Mouse (Mus musculus): Measurements from ENCODE around the gene Agbl5. TPM values are rescaled to one million over a fixed set of nuclear protein-coding genes. Genes with fewer than 3 reads are reported as not detected.

Agbl5 gene
- polyA plus RNA-seq, 1 experiment from 2014 or later = 5.7 TPM

DNA sequence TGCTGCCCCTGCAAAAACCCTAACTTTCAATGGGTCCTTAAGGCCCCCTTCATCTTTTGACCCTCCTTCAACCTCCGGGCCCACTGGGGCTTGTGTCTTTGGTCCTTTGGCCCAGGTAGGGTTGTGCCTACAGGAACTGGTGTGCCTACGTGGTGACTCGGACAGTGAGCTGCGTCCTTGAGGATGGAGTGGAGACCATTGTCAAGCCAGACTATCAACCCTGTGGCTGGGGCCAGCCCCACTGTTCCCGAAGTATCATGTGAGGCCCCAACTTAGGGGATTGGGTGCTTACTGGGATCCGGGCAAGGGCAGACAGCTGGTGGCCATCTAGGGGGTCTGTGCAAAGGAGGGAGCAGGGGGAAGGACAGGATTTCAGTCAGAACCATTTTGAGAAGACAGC, 26.4 kb downstream of the Agbl5 start:
- WGBS (ENCODE audit: insufficient replicate concordance) = 28% methylated on average over 6 of the region's 6 CpGs
- peak overlapping the region; percentile 74 for H3K27ac ChIP-seq (ENCODE audit: low read length)
- peaks cover 38% of the 10 kb centered on the region for H3K4me1 ChIP-seq (ENCODE audit: control insufficient read depth, low read depth, low read length)
- H3K4me3 ChIP-seq (ENCODE audit: low read depth, low read length) = peak overlapping the region; percentile 55
- peak overlapping the region; percentile 59 for H3K4me2 ChIP-seq (ENCODE audit: low read depth, low read length)
- H3K27me3 ChIP-seq (ENCODE audit: control insufficient read depth, insufficient read depth, low read depth, low read length) = no peaks in the 10 kb centered on the region
- peaks cover 9% of the 10 kb centered on the region; the same call in 1 of the 2 replicates for H3K36me3 ChIP-seq (ENCODE audit: control insufficient read depth, insufficient read depth)
- H3K9me3 ChIP-seq (replicated peaks; ENCODE audit: control insufficient read depth, low read length) = no peaks in the 10 kb centered on the region
- H3K9ac ChIP-seq (ENCODE audit: low read depth, low read length) = peak overlapping the region; percentile 56
- no peak for ATAC-seq (ENCODE audit: low read depth)

DNA sequence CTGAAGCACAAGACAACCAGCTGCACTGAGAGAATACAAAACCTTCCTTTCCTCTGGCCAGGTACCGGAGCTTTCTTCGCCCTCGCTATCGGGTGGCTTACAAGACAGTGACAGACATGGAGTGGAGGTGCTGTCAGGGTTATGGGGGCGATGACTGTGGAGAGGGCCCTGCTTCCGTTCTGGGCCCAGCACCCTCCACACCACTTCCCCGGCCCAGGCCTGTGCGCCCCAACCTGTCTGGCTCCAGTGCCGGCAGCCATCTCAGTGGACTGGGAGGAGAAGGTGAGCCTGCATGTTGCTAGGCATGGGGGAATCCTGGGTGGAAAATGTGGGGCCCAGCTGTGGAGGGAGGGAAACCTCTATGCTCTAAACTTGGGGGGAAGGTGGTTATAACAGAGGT, 27.0 kb downstream of the Agbl5 start:
- Histone ChIP-seq H3K27ac (ENCODE audit: low read length) (peak overlapping the region; percentile 74), H3K4me1 (ENCODE audit: control insufficient read depth, low read depth, low read length) (peaks cover 40% of the 10 kb centered on the region), H3K4me2 (ENCODE audit: low read depth, low read length) (peak overlapping the region; percentile 59), H3K4me3 (ENCODE audit: low read depth, low read length) (peak overlapping the region; percentile 55), H3K9me3 (replicated peaks; ENCODE audit: control insufficient read depth, low read length) (no peaks in the 10 kb centered on the region), H3K9ac (ENCODE audit: low read depth, low read length) (peak overlapping the region; percentile 56), H3K27me3 (ENCODE audit: control insufficient read depth, insufficient read depth, low read depth, low read length) (no peaks in the 10 kb centered on the region), H3K36me3 (ENCODE audit: control insufficient read depth, insufficient read depth) (peaks cover 9% of the 10 kb centered on the region; the same call in 1 of the 2 replicates)
- ATAC-seq (ENCODE audit: low read depth) = no peak; the same call in 1 of the 2 replicates
- WGBS (ENCODE audit: insufficient replicate concordance) = 20% methylated on average over 9 of the region's 9 CpGs

DNA sequence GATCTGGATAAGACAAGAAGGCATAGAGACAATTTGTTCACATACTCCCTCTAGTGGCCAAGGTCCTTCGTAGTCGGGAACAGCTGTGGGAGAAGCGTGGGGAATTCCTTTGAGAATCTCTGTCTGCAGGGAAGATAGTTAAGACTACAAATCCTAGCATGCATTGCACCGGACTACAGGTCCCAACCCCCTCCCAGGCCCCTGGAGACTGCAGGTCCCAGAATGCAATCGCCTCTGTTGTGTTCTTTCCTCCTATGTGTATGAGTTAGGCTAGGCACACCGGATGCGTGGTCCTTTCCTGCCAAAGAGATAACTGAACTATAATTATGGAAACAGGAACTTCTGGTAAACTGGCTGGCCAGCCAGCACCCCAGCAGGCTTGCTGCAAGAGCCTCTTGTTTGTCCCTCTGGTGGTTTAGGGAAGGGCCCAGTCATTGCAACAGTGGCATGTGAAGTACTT, 27.5 kb downstream of the Agbl5 start:
- peaks cover 9% of the 10 kb centered on the region; the same call in 1 of the 2 replicates for H3K36me3 ChIP-seq (ENCODE audit: control insufficient read depth, insufficient read depth)
- peak overlapping the region; percentile 59 for H3K4me2 ChIP-seq (ENCODE audit: low read depth, low read length)
- 3% methylated on average over 7 of the region's 7 CpGs for WGBS (ENCODE audit: insufficient replicate concordance)
- H3K4me1 ChIP-seq (ENCODE audit: control insufficient read depth, low read depth, low read length) = peaks cover 45% of the 10 kb centered on the region
- ATAC-seq (ENCODE audit: low read depth) = peak; percentile 71
- H3K9ac ChIP-seq (ENCODE audit: low read depth, low read length) = peak overlapping the region; percentile 56; the same call in 1 of the 2 replicates
- H3K27me3 ChIP-seq (ENCODE audit: control insufficient read depth, insufficient read depth, low read depth, low read length) = no peaks in the 10 kb centered on the region
- peak overlapping the region; percentile 55 for H3K4me3 ChIP-seq (ENCODE audit: low read depth, low read length)
- H3K9me3 ChIP-seq (replicated peaks; ENCODE audit: control insufficient read depth, low read length) = no peaks in the 10 kb centered on the region
- peak overlapping the region; percentile 74 for H3K27ac ChIP-seq (ENCODE audit: low read length)

DNA sequence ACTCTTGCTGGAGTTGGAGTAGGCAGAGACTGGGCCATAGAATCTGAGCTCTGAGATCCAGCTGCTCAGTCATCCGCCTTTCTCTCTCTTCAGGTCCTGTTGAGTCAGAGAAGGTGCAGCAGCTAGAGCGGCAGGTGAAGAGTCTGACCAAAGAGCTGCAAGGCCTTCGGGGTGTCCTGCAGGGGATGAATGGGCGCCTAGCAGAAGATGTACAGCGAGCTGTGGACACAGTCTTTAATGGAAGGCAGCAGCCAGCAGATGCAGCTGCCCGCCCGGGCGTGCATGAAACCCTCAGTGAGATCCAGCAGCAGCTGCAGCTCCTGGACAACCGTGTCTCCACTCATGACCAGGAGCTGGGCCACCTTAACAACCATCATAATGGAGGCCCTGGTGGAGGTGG, 28.3 kb downstream of the Agbl5 start:
- Histone ChIP-seq H3K27me3 (ENCODE audit: control insufficient read depth, insufficient read depth, low read depth, low read length) (no peaks in the 10 kb centered on the region), H3K4me3 (ENCODE audit: low read depth, low read length) (no peak overlapping the region), H3K9ac (ENCODE audit: low read depth, low read length) (no peak overlapping the region), H3K9me3 (replicated peaks; ENCODE audit: control insufficient read depth, low read length) (no peaks in the 10 kb centered on the region), H3K36me3 (ENCODE audit: control insufficient read depth, insufficient read depth) (peaks cover 9% of the 10 kb centered on the region; the same call in 1 of the 2 replicates), H3K27ac (ENCODE audit: low read length) (peak overlapping the region; percentile 74), H3K4me2 (ENCODE audit: low read depth, low read length) (no peak overlapping the region), H3K4me1 (ENCODE audit: control insufficient read depth, low read depth, low read length) (peaks cover 49% of the 10 kb centered on the region)
- WGBS (ENCODE audit: insufficient replicate concordance) = 81% methylated on average over 9 of the region's 9 CpGs
- no peak for ATAC-seq (ENCODE audit: low read depth)

DNA sequence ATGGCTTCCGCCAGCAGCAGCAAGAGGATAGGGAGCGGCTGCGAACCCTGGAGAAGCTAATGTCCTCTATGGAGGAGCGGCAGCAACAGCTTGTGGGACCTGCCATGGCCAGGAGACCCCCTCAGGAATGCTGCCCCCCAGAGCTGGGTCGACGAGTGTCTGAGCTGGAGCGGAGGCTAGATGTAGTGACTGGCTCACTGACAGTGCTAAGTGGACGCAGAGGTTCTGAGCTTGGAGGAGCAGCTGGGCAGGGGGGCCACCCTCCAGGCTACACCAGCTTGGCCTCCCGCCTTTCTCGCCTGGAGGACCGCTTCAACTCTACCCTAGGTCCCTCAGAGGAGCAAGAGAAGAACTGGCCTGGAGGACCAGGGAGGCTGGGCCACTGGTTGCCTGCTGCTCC, 28.9 kb downstream of the Agbl5 start:
- Histone ChIP-seq H3K27me3 (ENCODE audit: control insufficient read depth, insufficient read depth, low read depth, low read length) (no peaks in the 10 kb centered on the region), H3K9ac (ENCODE audit: low read depth, low read length) (no peak overlapping the region), H3K9me3 (replicated peaks; ENCODE audit: control insufficient read depth, low read length) (no peaks in the 10 kb centered on the region), H3K4me2 (ENCODE audit: low read depth, low read length) (no peak overlapping the region), H3K4me3 (ENCODE audit: low read depth, low read length) (no peak overlapping the region), H3K27ac (ENCODE audit: low read length) (no peak overlapping the region), H3K36me3 (ENCODE audit: control insufficient read depth, insufficient read depth) (peaks cover 9% of the 10 kb centered on the region; the same call in 1 of the 2 replicates), H3K4me1 (ENCODE audit: control insufficient read depth, low read depth, low read length) (peaks cover 53% of the 10 kb centered on the region)
- 84% methylated on average over 11 of the region's 11 CpGs for WGBS (ENCODE audit: insufficient replicate concordance)
- ATAC-seq (ENCODE audit: low read depth) = no peak

DNA sequence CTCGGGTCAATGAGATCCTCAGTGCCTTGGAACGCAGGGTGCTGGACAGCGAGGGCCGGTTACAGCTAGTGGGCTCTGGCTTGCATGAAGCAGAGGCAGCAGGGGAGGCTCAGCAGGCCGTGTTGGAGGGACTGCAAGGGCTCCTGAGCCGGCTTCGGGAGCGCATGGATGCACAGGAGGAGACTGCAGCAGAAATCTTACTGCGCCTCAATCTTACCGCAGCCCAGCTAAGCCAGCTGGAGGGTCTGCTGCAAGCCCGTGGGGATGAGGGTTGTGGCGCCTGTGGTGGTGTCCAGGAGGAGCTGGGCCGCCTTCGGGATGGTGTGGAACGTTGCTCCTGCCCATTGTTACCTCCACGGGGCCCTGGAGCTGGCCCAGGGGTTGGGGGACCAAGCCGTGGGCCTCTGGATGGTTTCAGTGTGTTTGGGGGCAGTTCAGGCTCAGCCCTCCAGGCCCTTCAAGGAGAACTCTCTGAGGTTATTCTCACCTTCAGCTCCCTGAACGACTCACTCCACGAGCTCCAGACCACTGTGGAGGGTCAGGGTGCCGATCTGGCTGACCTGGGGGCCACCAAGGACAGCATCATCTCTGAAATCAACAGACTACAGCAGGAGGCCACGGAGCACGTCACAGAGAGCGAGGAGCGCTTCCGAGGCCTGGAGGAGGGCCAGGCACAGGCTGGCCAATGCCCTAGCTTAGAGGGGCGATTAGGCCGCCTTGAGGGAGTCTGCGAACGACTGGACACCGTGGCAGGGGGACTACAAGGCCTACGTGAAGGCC, 29.6 kb downstream of the Agbl5 start:
- Histone ChIP-seq H3K4me2 (ENCODE audit: low read depth, low read length) (no peak overlapping the region), H3K4me1 (ENCODE audit: control insufficient read depth, low read depth, low read length) (peaks cover 57% of the 10 kb centered on the region), H3K9ac (ENCODE audit: low read depth, low read length) (no peak overlapping the region), H3K9me3 (replicated peaks; ENCODE audit: control insufficient read depth, low read length) (no peaks in the 10 kb centered on the region), H3K27me3 (ENCODE audit: control insufficient read depth, insufficient read depth, low read depth, low read length) (no peaks in the 10 kb centered on the region), H3K36me3 (ENCODE audit: control insufficient read depth, insufficient read depth) (peaks cover 9% of the 10 kb centered on the region; the same call in 1 of the 2 replicates), H3K4me3 (ENCODE audit: low read depth, low read length) (no peak overlapping the region), H3K27ac (ENCODE audit: low read length) (no peak overlapping the region)
- 73% methylated on average over 31 of the region's 31 CpGs for WGBS (ENCODE audit: insufficient replicate concordance)
- no peak for ATAC-seq (ENCODE audit: low read depth)

DNA sequence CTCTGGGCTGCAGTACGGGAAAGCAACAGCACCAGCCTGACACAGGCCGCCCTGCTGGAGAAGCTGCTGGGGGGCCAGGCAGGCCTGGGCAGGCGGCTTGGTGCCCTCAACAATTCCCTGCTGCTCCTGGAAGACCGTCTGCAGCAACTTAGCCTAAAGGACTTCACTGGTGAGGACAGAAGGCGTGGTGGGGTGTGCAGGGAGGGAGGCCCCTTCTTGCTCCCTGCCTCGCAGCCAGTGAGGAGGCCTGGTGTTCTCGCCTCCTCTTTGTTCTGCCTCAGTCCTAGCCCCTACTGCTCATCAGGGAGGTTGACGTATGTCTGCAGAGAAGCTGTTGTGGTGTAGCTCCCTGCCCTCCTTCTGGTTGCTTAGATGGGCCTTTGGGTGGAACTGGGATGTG, 30.2 kb downstream of the Agbl5 start:
- Histone ChIP-seq H3K9ac (ENCODE audit: low read depth, low read length) (no peak overlapping the region), H3K27ac (ENCODE audit: low read length) (no peak overlapping the region), H3K4me3 (ENCODE audit: low read depth, low read length) (no peak overlapping the region), H3K36me3 (ENCODE audit: control insufficient read depth, insufficient read depth) (peaks cover 9% of the 10 kb centered on the region; the same call in 1 of the 2 replicates), H3K4me1 (ENCODE audit: control insufficient read depth, low read depth, low read length) (peaks cover 57% of the 10 kb centered on the region), H3K4me2 (ENCODE audit: low read depth, low read length) (no peak overlapping the region), H3K9me3 (replicated peaks; ENCODE audit: control insufficient read depth, low read length) (no peaks in the 10 kb centered on the region), H3K27me3 (ENCODE audit: control insufficient read depth, insufficient read depth, low read depth, low read length) (no peaks in the 10 kb centered on the region)
- ATAC-seq (ENCODE audit: low read depth) = no peak
- WGBS (ENCODE audit: insufficient replicate concordance) = 70% methylated on average over 8 of the region's 8 CpGs

DNA sequence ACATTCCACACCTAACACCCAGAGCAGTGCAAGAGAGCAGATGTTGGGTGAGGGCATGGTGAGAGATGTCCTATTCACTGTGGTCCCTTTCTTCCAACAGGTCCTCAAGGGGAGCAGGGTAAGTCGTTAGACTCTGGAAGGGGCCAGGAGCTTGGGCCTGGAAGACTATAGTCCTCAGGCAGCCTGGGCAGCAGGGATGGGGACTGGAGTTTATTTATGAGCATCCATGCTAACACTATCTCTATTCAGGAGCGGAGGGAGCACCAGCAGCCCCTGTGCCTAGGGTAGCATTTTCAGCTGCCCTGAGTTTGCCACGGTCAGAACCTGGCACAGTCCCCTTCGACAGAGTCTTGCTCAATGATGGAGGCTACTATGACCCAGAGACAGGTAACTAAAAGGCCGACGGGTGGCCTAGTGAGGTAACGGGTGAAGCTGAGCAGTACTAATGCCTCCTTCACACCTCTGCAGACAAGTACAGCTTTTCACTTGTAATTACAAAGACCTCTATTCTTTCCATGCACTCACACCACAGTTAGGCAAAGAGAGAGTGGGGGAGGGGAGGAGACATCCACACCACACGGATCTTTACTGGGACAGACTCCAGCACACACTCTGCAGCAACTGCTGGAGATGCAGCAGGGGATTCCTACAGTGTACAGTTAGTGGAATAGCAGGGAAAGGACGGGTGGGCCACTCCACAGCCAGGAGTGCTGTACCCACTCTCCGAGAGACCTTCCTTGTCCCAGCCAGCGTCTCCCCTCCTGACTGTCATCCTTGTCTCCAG, 31.5 kb downstream of the Agbl5 start:
- Histone ChIP-seq H3K4me2 (ENCODE audit: low read depth, low read length) (no peak overlapping the region), H3K9me3 (replicated peaks; ENCODE audit: control insufficient read depth, low read length) (no peaks in the 10 kb centered on the region), H3K4me3 (ENCODE audit: low read depth, low read length) (no peak overlapping the region), H3K27me3 (ENCODE audit: control insufficient read depth, insufficient read depth, low read depth, low read length) (no peaks in the 10 kb centered on the region), H3K4me1 (ENCODE audit: control insufficient read depth, low read depth, low read length) (peaks cover 47% of the 10 kb centered on the region), H3K9ac (ENCODE audit: low read depth, low read length) (no peak overlapping the region), H3K27ac (ENCODE audit: low read length) (no peak overlapping the region), H3K36me3 (ENCODE audit: control insufficient read depth, insufficient read depth) (peaks cover 9% of the 10 kb centered on the region; the same call in 1 of the 2 replicates)
- 71% methylated on average over 11 of the region's 11 CpGs for WGBS (ENCODE audit: insufficient replicate concordance)
- no peak for ATAC-seq (ENCODE audit: low read depth)

Data from liver, embryonic 16.5 days (tissue).